Mouse (Mus musculus) bone marrow macrophage, adult 2 months (primary cell): ENCODE measurements around the gene Lrig2.

ENCODE experiments used
- CTCF ChIP-seq: IDR thresholded peaks from 2 replicates; pipeline ENCODE4 v1.5.1; 2012; ENCODE audit warnings: low read depth, mild to moderate bottlenecking, low read length, moderate library complexity
- POLR2A ChIP-seq: IDR thresholded peaks from 2 replicates; pipeline ENCODE4 v1.6.1; 2012; ENCODE audit warnings: mild to moderate bottlenecking, low read depth, low read length, borderline replicate concordance

DNA sequence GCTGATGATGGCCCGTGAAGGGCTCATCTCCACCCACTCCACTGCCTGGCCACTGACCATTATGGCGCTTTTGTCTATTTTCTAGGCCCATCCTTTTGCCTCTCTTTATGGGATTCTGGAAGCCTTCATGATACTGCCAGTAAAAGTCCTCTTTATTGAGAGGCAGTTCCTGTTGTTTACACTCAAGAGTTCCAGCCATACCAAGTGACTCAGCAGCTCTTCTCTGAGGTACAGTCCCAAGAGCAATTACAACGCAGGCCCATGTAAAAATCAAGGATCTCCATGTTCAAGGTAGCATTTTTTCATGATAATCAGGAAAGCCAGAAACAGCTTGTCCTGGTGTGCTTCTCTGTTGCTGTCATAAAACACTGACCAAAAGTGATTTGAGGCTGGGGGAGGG is 75.8 kb downstream of the Lrig2 start:
- no peak for TF ChIP-seq POLR2A
- TF ChIP-seq CTCF: no peak
